Mouse (Mus musculus) heart, adult 2 months (tissue): ENCODE data around the gene Actn2. TPM values are rescaled to one million over a fixed set of nuclear protein-coding genes. Genes with fewer than 3 reads are reported as not detected.

Experiments used
- DNase-seq, 2 experiments: peaks; one replicate each; pipeline ENCODE4 v3.0.0; 2021
- H3K27ac ChIP-seq: fragments of 200-600 bp; 2 replicates; pipeline ENCODE4 v1.8.1; 2022
- H3K27me3 ChIP-seq: fragments of 200-500 bp; 2 replicates; pipeline ENCODE4 v1.6.1; 2012; ENCODE audit warnings: mild to moderate bottlenecking, low read length, inconsistent platforms, mixed read lengths; ENCODE audit not compliant: control insufficient read depth, insufficient read depth
- H3K36me3 ChIP-seq: fragments of 200-500 bp; 2 replicates; pipeline ENCODE4 v1.6.1; 2012; ENCODE audit warnings: low read length, inconsistent platforms; ENCODE audit not compliant: control insufficient read depth, insufficient read depth
- H3K4me1 ChIP-seq: fragments of 200-500 bp; 2 replicates; pipeline ENCODE4 v1.6.1; 2011; ENCODE audit warnings: low read length; ENCODE audit not compliant: control insufficient read depth, insufficient read depth
- H3K4me3 ChIP-seq: fragments of 200-600 bp; 2 replicates; pipeline ENCODE4 v1.8.1; 2022
- H3K79me2 ChIP-seq: fragments of 200-500 bp; replicated peaks from 2 replicates; pipeline ENCODE4 v1.6.1; 2012; ENCODE audit warnings: mild to moderate bottlenecking, inconsistent platforms, low read length, moderate library complexity, mixed read lengths; ENCODE audit not compliant: control insufficient read depth, insufficient read depth
- H3K9ac ChIP-seq: fragments of 200-500 bp; 2 replicates; pipeline ENCODE4 v1.6.1; 2012; ENCODE audit warnings: low read depth, mild to moderate bottlenecking, control low read depth, inconsistent platforms, low read length, mixed read lengths
- CTCF ChIP-seq: fragments of 200-600 bp; IDR thresholded peaks from 2 replicates; pipeline ENCODE4 v1.8.1; 2022; ENCODE audit warnings: antibody characterized with exemption, mild to moderate bottlenecking, moderate library complexity
- EP300 ChIP-seq: fragments of 200-500 bp; IDR thresholded peaks from 2 replicates; pipeline ENCODE4 v1.6.1; 2011; ENCODE audit warnings: low read depth, low read length, control low read depth; ENCODE audit not compliant: insufficient read depth
- POLR2A ChIP-seq: fragments of 200-500 bp; IDR thresholded peaks from 2 replicates; pipeline ENCODE4 v1.6.1; 2011; ENCODE audit warnings: mild to moderate bottlenecking, low read depth, low read length, control low read depth; ENCODE audit not compliant: insufficient read depth
- WGBS: fragments of 180-500 bp; shearing (Covaris S2); methylation state at CpG from one replicate; pipeline ENCODE4 v1.1.7; 2018; 5-methylcytosine and 5-hydroxymethylcytosine counted together
- intact Hi-C: fragments of 180-260 bp; cut with DNase I; formaldehyde crosslinking; loops from one replicate; pipeline ENCODE4 v1.15.1; 2025
- polyA plus RNA-seq: library from polyadenylated mRNA; depleted of rRNA; stranded (reverse); fragments of >200 nt; gene quantifications from 2 replicates; pipeline ENCODE4 v1.2.3, GENCODE M21; 2012
- total RNA-seq, 2 experiments: library from RNA; stranded (reverse); gene quantifications; 2 replicates each; pipeline ENCODE4 v1.2.3; 2021

Gene Actn2
- total and polyA plus RNA-seq, 3 experiments = 1,397 to 1,900 (median 1,781) TPM

GRCm38 (mm10) chr13:12314173-12314572 is 26.4 kb downstream of the Actn2 start:
- intact Hi-C loops = no loop called here
- peak overlapping the region; percentile 52 for H3K27ac ChIP-seq
- H3K9ac ChIP-seq = no peak overlapping the region
- H3K79me2 ChIP-seq = no peaks in the 10 kb centered on the region; the same call in none of the 2 replicates
- 73% methylated on average over 6 of the region's 6 CpGs for WGBS
- H3K4me1 ChIP-seq = peaks cover 10% of the 10 kb centered on the region; the same call in 1 of the 2 replicates
- H3K36me3 ChIP-seq = peaks cover 23% of the 10 kb centered on the region
- no peak for DNase-seq
- TF ChIP-seq EP300 = no peak
- TF ChIP-seq CTCF = no peak
- TF ChIP-seq POLR2A = no peak
- no peaks in the 10 kb centered on the region for H3K27me3 ChIP-seq
- H3K4me3 ChIP-seq = no peak overlapping the region

DNA sequence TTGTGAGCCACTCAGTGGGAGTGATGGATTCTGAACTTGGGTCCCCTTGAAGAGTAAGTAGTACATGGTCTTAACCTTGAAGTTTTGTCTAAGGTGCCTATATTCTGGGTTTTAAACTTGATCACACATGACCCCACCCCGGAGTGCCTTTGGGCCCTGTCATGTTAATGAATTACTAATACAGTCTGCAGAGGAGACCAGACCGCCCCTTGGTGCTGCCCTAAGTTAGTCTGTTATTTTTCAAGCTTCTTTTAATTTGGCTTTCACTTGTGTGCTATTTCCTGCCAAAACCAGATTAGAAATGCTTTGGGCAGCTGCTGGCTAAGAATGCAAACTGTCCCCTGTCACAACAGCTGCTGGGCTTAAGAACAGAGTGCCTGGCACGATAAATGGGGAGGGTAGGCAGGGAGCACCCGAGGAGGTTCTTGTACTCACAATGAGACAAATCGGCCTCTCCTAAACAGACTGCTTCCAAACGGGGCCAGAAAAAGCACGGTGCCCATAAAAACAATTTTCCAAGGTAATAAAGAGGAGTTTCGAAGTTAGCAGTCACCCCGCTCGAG is 28.5 kb downstream of the Actn2 start:
- intact Hi-C loops = no loop called here
- TF ChIP-seq EP300 (no peak), CTCF (no peak), POLR2A (no peak)
- H3K36me3 ChIP-seq = peaks cover 31% of the 10 kb centered on the region
- H3K9ac ChIP-seq = no peak overlapping the region
- DNase-seq = no peak
- H3K79me2 ChIP-seq = no peaks in the 10 kb centered on the region
- no peak overlapping the region for H3K4me3 ChIP-seq
- WGBS = 42% methylated on average over 10 of the region's 10 CpGs
- H3K27ac ChIP-seq = peak overlapping the region; percentile 62; the same call in 1 of the 2 replicates
- peaks cover 6% of the 10 kb centered on the region; the same call in 1 of the 2 replicates for H3K4me1 ChIP-seq
- no peaks in the 10 kb centered on the region for H3K27me3 ChIP-seq

DNA sequence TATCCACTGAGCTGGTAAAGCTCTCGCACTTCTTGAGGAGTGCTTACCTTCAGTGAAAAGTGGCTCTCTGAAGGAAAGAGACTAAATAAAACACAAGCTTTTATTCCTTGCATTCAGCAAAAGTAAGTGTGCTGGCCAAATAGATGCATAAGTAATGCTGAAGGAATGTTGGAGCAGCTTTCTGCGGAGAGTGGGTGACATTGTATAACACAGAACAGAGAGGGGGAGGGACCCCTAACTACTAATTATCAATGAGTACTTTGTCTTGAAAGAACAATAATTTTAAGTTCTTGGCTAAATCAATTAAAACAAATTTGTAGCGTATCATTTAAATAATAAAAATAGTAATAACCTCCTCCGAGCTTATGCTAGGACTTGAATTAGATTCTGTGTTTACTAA is 29.2 kb downstream of the Actn2 start:
- intact Hi-C loops = no loop called here
- H3K36me3 ChIP-seq = peaks cover 36% of the 10 kb centered on the region
- no peaks in the 10 kb centered on the region for H3K79me2 ChIP-seq
- 54% methylated on average over 4 of the region's 4 CpGs for WGBS
- H3K4me3 ChIP-seq = no peak overlapping the region
- no peak for DNase-seq
- H3K27me3 ChIP-seq = no peaks in the 10 kb centered on the region
- peaks cover 7% of the 10 kb centered on the region; the same call in 1 of the 2 replicates for H3K4me1 ChIP-seq
- TF ChIP-seq POLR2A = no peak
- no peak for TF ChIP-seq CTCF
- no peak for TF ChIP-seq EP300
- peak overlapping the region; percentile 4; the same call in 1 of the 2 replicates for H3K27ac ChIP-seq
- H3K9ac ChIP-seq = no peak overlapping the region

GRCm38 (mm10) chr13:12309446-12309845 is 31.1 kb downstream of the Actn2 start:
- H3K9ac ChIP-seq = no peak overlapping the region

GRCm38 (mm10) chr13:12308878-12309277 is 31.7 kb downstream of the Actn2 start:
- peaks cover 3% of the 10 kb centered on the region; the same call in 1 of the 2 replicates for H3K4me1 ChIP-seq
- no peaks in the 10 kb centered on the region for H3K79me2 ChIP-seq
- 70% methylated on average over 12 of the region's 12 CpGs for WGBS
- no peak overlapping the region for H3K9ac ChIP-seq
- TF ChIP-seq CTCF = no peak
- TF ChIP-seq POLR2A = no peak
- TF ChIP-seq EP300 = no peak
- peaks cover 36% of the 10 kb centered on the region for H3K36me3 ChIP-seq
- H3K4me3 ChIP-seq = no peak overlapping the region
- DNase-seq = no peak
- H3K27me3 ChIP-seq = no peaks in the 10 kb centered on the region
- H3K27ac ChIP-seq = no peak overlapping the region
- intact Hi-C loops = no loop called here

More at GRCm38 (mm10) chr13:12309446-12309845, 31.1 kb downstream of the Actn2 start:
- no peak overlapping the region; the same call in 1 of the 2 replicates for H3K27ac ChIP-seq
- peaks cover 36% of the 10 kb centered on the region for H3K36me3 ChIP-seq
- peaks cover 3% of the 10 kb centered on the region; the same call in 1 of the 2 replicates for H3K4me1 ChIP-seq
- no peak overlapping the region for H3K4me3 ChIP-seq
- TF ChIP-seq POLR2A (no peak), EP300 (no peak), CTCF (no peak)
- H3K79me2 ChIP-seq = no peaks in the 10 kb centered on the region
- no peaks in the 10 kb centered on the region for H3K27me3 ChIP-seq
- no peak for DNase-seq
- 62% methylated on average over 3 of the region's 3 CpGs for WGBS
- intact Hi-C loops = no loop called here

DNA sequence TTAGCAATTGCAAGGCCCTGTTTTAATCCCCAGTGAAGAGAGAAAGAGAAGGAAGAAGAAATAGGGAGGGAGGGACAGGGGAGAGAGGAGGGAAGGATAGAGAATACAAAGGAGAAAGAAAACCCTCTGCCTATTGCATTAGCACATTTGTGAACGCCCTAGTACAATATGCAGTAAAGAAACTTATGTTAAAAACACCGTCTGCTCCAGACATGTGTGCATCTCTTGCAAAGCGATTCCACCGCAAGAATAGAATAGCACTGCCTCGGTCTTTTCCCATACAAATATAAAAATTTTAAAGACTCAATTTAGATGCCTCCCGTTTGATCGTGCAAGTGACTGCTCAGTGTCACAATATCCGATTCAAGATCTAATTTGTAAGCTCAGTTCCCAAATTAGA is 32.1 kb downstream of the Actn2 start:
- Histone ChIP-seq H3K79me2 (no peaks in the 10 kb centered on the region), H3K4me3 (no peak overlapping the region), H3K9ac (no peak overlapping the region), H3K4me1 (peaks cover 3% of the 10 kb centered on the region; the same call in 1 of the 2 replicates), H3K36me3 (peaks cover 34% of the 10 kb centered on the region), H3K27ac (no peak overlapping the region), H3K27me3 (no peaks in the 10 kb centered on the region)
- intact Hi-C loops = no loop called here
- WGBS = 85% methylated on average over 8 of the region's 8 CpGs
- DNase-seq = no peak
- TF ChIP-seq POLR2A (no peak), EP300 (no peak), CTCF (no peak)
